Mouse (Mus musculus) embryonic fibroblast, embryonic 13.5 days (primary cell): ENCODE measurements around the gene Tmem143.

Experiments used
- CTCF ChIP-seq: IDR thresholded peaks from 2 replicates; pipeline ENCODE4 v1.5.1; 2011; ENCODE audit warnings: mild to moderate bottlenecking, control low read depth, low read length, moderate library complexity, borderline replicate concordance; ENCODE audit not compliant: insufficient read depth
- POLR2A ChIP-seq: IDR thresholded peaks from 2 replicates; pipeline ENCODE4 v1.6.1; 2011; ENCODE audit warnings: low read depth, mild to moderate bottlenecking, control low read depth, low read length, moderate library complexity

DNA sequence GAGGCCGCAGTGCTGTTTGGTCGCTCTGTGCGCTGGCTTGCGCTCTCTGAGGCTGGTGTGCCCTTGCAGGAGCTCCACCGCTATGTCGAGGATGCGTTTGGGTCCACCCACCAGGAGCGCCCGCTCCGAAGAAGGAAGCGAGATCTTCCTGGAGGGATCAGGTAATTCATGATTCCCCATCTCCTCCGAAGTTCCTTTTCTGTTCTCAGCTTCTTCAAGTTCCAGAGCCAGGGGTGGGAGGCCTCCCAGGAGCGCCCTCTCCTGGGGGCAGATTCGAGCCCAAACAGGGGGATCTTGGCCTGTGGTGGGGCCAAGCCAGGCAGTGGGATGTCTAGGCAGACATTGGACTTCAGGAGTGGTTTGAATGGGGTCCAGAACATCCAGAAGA is 27.7 kb downstream of the Tmem143 start:
- TF ChIP-seq CTCF = no peak
- no peak for TF ChIP-seq POLR2A
